Mouse (Mus musculus) embryonic facial prominence, embryonic 12.5 days (tissue): ENCODE results near the gene Ddx31. TPM values are rescaled to one million over a fixed set of nuclear protein-coding genes. Genes with fewer than 3 reads are reported as not detected.
A peak's percentile ranks its signal among the peaks of the same experiment; 100 is the strongest.

Source experiments
- ATAC-seq: fragments of 200-750 bp; cut with Nextera tagmentation; 2 replicates; pipeline ENCODE4 v1.8.0; 2017; ENCODE audit not compliant: insufficient number of reproducible peaks, insufficient read depth, low FRiP score, low TSS enrichment
- H3K27ac ChIP-seq: fragments of 300-500 bp; sonication (generic); 2 replicates; pipeline ENCODE4 v1.5.1; 2016; ENCODE audit warnings: mild to moderate bottlenecking
- H3K27me3 ChIP-seq: fragments of 300-500 bp; sonication (generic); 2 replicates; pipeline ENCODE4 v1.6.1; 2016; ENCODE audit warnings: mild to moderate bottlenecking, moderate library complexity
- H3K36me3 ChIP-seq: fragments of 300-500 bp; sonication (generic); 2 replicates; pipeline ENCODE4 v1.6.1; 2016; ENCODE audit warnings: mild to moderate bottlenecking
- H3K4me1 ChIP-seq: fragments of 300-500 bp; sonication (generic); 2 replicates; pipeline ENCODE4 v1.6.1; 2016
- H3K4me2 ChIP-seq: fragments of 300-500 bp; sonication (generic); replicated peaks from 2 replicates; pipeline ENCODE4 v1.6.1; 2016; ENCODE audit warnings: mild to moderate bottlenecking, moderate library complexity
- H3K4me3 ChIP-seq: fragments of 300-500 bp; sonication (generic); 2 replicates; pipeline ENCODE4 v1.5.1; 2016; ENCODE audit warnings: mild to moderate bottlenecking
- H3K9ac ChIP-seq: fragments of 300-500 bp; sonication (generic); 2 replicates; pipeline ENCODE4 v1.6.1; 2016; ENCODE audit warnings: mild to moderate bottlenecking, moderate library complexity
- H3K9me3 ChIP-seq: fragments of 300-500 bp; sonication (generic); 2 replicates; pipeline ENCODE4 v1.6.1; 2016; ENCODE audit warnings: mild to moderate bottlenecking, moderate library complexity
- WGBS: fragments of 180-500 bp; shearing (Covaris S2); methylation state at CpG from one replicate; pipeline ENCODE4 v1.1.7; 2016; 5-methylcytosine and 5-hydroxymethylcytosine counted together
- polyA plus RNA-seq: library from polyadenylated mRNA; unstranded; fragments of >200 nt; fragmentation: Nextera tagmentation; extraction: Ambion mirVana; gene quantifications from 2 replicates; pipeline ENCODE4 v1.2.1, GENCODE M21; 2016

Ddx31 gene
- 17.9 and 21.3 TPM in 2 replicates for polyA plus RNA-seq

DNA sequence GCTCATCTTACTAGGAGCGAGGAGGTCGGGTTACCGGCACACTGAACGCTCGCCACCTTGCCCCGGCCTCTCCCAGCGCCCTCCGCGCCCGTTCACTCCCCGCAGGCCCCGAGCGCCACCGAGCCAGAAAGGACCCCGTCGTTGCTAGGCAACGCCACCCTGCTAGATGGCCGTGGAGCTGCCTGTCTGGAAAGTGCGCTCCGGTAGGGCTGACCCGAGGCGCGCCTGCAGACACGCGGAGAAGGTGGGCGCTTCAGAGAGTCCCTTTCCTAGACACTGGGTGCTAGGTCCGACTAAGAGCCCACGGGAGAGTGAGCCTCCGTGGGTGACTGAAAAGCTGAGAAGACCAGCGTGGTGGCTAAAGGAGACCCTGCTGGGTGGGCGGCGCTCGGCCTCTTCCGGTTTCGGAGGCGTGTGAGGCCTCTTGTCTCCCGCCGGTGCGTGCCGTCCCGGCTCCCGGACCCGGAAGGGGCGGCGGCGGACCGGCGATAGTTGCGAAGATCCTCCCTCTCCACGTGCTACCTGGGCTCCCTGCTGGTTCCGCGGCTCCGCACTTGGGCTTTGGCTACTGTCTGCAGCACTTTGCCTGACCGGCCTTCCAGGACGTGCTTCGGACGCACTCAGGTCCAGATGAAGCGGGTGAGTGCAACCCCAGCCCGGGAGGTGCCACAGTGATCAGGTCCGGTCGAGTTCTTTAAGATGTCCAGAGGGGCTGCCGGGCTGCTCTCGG, at the start of gene Ddx31, which contains the start of gene Gtf3c4:
Gene Ddx31 (plus strand): TSS at position 185 of the 730 bp plus-strand sequence.
Gene Gtf3c4 (minus strand): TSS at position 139 of the 730 bp plus-strand sequence.
- H3K9ac ChIP-seq: peak within 1 kb of the TSS; percentile 96
- peak within 1 kb of the TSS; percentile 94 for H3K4me2 ChIP-seq
- H3K27me3 ChIP-seq: no peaks in the 10 kb centered on the region
- H3K4me1 ChIP-seq: peaks cover 29% of the 10 kb centered on the region
- H3K9me3 ChIP-seq: no peaks in the 10 kb centered on the region
- WGBS: under 1% methylated on average over 63 of the region's 63 CpGs
- peak; percentile 96 for ATAC-seq
- peak within 1 kb of the TSS; percentile 90 for H3K27ac ChIP-seq
- peak within 1 kb of the TSS; percentile 99 for H3K4me3 ChIP-seq
- peaks cover 5% of the 10 kb centered on the region for H3K36me3 ChIP-seq

DNA sequence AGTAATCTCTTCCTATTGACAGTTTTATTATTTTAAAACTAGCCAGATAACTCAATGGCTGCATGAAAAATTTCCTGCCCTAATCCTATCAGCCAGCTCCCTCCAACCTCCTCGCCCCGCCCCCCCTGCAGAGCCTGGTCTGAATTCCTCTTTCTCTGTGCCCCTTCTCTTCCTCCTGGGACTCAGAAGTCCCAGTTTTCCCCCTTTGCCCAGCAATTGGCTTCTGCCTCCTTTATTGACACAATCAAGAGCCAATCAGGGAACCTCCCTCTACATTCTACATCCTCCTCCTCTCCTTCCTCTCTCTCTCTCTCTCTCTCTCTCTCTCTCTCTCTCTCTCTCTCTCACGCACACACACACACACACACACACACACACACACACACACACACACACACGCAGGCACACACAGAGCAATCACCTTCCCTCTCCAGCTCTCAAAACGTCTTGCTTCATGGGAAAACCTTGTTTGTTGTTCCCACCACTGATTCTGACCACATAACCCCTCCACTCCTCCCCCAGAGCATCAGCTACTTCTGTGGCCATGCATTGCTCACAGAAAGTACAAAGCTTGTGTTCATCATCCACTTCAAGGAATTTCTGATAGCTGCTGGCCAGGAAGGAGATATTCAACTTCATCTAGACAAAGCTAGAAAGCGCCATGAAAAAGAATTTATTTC, 47.1 kb upstream of the Ddx31 start:
- 0 out of 2 replicates have a peak overlapping the region, but pooled peaks have one; percentile 12 for H3K4me3 ChIP-seq

DNA sequence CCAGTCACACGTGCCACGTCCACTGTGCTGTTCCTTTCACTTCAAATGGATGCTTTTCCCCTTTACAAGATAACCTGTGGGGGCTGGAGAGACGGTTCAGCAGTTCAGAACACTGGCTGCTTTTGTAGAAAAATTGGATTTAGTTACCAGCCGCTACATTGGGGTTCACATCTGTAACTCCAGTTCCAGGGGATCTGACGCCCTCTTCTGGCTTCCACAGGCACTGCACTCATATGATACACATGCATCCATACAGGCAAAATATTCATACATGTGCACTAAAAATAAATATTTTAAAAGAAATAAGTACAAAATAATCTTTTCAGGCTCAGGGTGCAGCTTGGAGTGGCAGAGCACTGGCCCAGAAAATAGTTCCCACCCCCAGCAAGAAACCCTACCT, 45.6 kb upstream of the Ddx31 start:
- Histone ChIP-seq H3K27me3 (0 out of 2 replicates have a peak, but pooled peaks cover 13% of the 10 kb centered on the region), H3K27ac (no peak overlapping the region), H3K36me3 (no peaks in the 10 kb centered on the region), H3K4me3 (no peak overlapping the region), H3K9ac (no peak overlapping the region), H3K4me2 (no peak overlapping the region), H3K4me1 (peaks cover 22% of the 10 kb centered on the region), H3K9me3 (no peaks in the 10 kb centered on the region)
- WGBS: 77% methylated on average over 5 of the region's 5 CpGs
- no peak for ATAC-seq

More for the DNA sequence above, 47.1 kb upstream of the Ddx31 start:
- 22% methylated on average over 6 of the region's 6 CpGs for WGBS
- H3K4me2 ChIP-seq: peak overlapping the region; percentile 38
- peak; percentile 66; the same call in 1 of the 2 replicates for ATAC-seq
- H3K27ac ChIP-seq: no peak overlapping the region
- H3K36me3 ChIP-seq: no peaks in the 10 kb centered on the region
- 0 out of 2 replicates have a peak, but pooled peaks cover 13% of the 10 kb centered on the region for H3K27me3 ChIP-seq
- H3K9ac ChIP-seq: no peak overlapping the region
- peaks cover 22% of the 10 kb centered on the region for H3K4me1 ChIP-seq
- H3K9me3 ChIP-seq: no peaks in the 10 kb centered on the region

DNA sequence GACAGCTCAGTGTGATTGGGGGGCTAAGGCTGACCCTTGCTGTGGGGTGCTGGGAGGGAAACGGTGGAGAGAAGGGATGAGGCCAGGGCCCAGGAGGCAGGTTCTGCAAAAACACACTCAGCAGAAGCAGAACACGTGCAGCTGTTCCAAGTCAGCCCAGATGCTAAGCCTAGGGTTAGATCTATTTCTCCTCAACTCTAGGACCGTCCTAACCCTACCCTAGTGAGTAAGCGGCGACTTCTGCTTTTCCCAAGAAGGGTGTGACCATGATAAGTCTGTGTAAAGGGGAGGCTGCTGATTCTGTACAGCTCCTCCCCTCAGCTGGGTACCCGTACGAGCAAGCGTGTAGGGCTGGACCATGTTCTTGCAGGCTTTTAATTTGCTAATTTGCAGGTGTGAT, 43.9 kb upstream of the Ddx31 start:
- Histone ChIP-seq H3K4me2 (no peak overlapping the region), H3K27me3 (peaks cover 17% of the 10 kb centered on the region; the same call in 1 of the 2 replicates), H3K9ac (no peak overlapping the region), H3K9me3 (no peaks in the 10 kb centered on the region), H3K36me3 (no peaks in the 10 kb centered on the region), H3K4me1 (peaks cover 22% of the 10 kb centered on the region), H3K27ac (no peak overlapping the region), H3K4me3 (no peak overlapping the region)
- ATAC-seq: no peak
- WGBS: 74% methylated on average over 8 of the region's 8 CpGs

DNA sequence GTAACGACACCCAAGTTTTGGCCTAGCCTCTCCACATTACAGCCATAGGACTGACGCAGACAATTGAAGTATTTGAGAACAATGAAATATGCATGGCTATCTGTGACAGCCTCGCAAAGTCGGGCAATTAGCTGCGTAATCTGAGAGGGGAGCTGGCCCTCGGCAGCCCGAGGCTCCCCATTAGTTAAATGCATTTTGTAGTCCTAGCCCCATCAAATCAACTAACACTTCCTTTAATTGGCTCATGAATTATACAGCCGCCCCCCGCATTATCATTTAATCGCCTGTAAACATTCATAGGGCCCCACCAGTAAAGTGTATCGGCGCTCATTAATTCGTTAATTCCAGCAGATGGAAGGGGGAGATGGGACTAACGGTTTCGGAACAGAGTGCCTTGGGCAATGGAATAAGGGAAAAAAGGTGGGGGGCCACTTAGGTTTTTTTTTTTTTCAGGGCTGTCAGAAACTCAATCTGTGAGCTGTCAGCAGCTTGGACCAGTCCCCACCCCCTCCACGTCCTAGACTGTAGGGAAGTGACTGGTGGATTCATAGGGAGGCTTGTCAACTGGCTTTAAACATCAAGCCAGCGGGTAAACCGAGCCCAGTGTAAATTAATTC, 42.6 kb upstream of the Ddx31 start:
- 41% methylated on average over 18 of the region's 18 CpGs for WGBS
- Histone ChIP-seq H3K9ac (no peak overlapping the region), H3K4me1 (peaks cover 19% of the 10 kb centered on the region), H3K36me3 (no peaks in the 10 kb centered on the region), H3K9me3 (no peaks in the 10 kb centered on the region), H3K27ac (no peak overlapping the region), H3K27me3 (peaks cover 17% of the 10 kb centered on the region; the same call in 1 of the 2 replicates), H3K4me3 (no peak overlapping the region), H3K4me2 (no peak overlapping the region)
- no peak for ATAC-seq

DNA sequence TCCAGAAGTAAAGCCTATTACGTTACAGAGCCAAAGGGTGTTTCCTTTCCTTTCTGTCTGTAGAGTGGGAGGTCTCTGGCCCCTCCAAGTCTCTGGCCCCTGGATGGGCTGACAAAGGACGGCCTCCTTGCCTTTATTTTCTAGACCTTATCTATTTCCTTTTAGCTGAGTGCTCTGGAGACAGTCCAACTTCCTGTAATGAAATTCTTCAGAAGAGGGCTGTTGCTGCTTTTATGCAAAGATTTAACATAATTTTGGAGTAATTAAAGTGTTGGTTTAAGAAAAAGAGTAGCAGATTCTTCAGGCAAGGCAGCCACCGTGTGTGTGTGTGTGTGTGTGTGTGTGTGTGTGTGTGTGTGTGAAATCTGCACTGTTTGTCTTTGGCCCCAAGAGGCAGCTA, 41.8 kb upstream of the Ddx31 start:
- H3K9me3 ChIP-seq: no peaks in the 10 kb centered on the region
- no peak overlapping the region for H3K4me3 ChIP-seq
- 0 out of 2 replicates have a peak overlapping the region, but pooled peaks have one; percentile 23 for H3K27ac ChIP-seq
- H3K9ac ChIP-seq: no peak overlapping the region
- ATAC-seq: no peak
- H3K4me2 ChIP-seq: no peak overlapping the region
- 37% methylated on average over 3 of the region's 3 CpGs for WGBS
- peaks cover 16% of the 10 kb centered on the region for H3K4me1 ChIP-seq
- H3K27me3 ChIP-seq: peaks cover 17% of the 10 kb centered on the region; the same call in 1 of the 2 replicates
- no peaks in the 10 kb centered on the region for H3K36me3 ChIP-seq

DNA sequence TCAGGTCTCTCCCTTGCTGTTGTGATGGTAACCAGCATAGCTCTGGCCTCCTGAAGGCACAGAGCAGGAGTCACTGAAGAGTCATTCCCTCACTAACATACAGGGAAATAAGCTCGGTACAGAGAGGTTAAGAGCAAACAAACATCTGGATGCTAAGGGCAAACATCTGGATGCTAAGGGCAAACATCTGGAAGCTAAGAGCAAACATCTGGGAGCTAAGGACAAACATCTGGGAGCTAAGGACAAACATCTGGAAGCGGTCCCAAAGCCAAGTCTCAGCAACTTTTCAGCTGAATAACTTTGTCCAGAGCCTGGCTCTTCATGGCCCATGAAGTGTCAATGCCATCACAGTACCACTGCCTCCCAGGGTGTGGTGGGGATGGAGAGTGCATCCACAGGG, 40.6 kb upstream of the Ddx31 start:
- no peaks in the 10 kb centered on the region for H3K9me3 ChIP-seq
- H3K27me3 ChIP-seq: peaks cover 17% of the 10 kb centered on the region; the same call in 1 of the 2 replicates
- H3K4me2 ChIP-seq: no peak overlapping the region
- no peak overlapping the region for H3K9ac ChIP-seq
- H3K4me3 ChIP-seq: no peak overlapping the region
- H3K27ac ChIP-seq: no peak overlapping the region
- no peaks in the 10 kb centered on the region for H3K36me3 ChIP-seq
- H3K4me1 ChIP-seq: peaks cover 16% of the 10 kb centered on the region
- ATAC-seq: no peak
- WGBS: 47% methylated on average over 2 of the region's 2 CpGs

DNA sequence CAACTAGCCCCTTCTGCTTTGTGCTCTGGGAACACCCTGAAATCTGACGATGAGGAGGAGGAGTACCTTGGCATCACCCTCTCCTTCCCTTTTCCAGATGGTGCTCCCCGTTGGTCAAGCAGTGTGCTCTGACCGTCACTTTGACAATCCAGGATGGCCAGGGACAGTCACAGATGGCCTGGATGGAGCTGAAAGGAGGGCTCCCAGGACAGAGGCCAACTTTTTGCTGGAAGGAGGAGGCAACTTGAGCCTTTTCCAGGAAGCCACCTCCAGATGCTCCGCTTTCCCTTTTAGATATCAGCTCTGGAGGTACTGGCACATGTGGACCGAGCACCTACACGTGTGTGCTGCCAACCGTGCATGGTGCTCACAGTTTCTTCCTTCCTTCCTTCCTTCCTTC, 36.8 kb upstream of the Ddx31 start:
- no peak overlapping the region for H3K27ac ChIP-seq
- peaks cover 4% of the 10 kb centered on the region; the same call in 1 of the 2 replicates for H3K27me3 ChIP-seq
- no peaks in the 10 kb centered on the region for H3K9me3 ChIP-seq
- no peaks in the 10 kb centered on the region for H3K4me1 ChIP-seq
- no peak overlapping the region for H3K9ac ChIP-seq
- ATAC-seq: no peak
- 91% methylated on average over 7 of the region's 7 CpGs for WGBS
- no peak overlapping the region for H3K4me2 ChIP-seq
- H3K36me3 ChIP-seq: no peaks in the 10 kb centered on the region
- no peak overlapping the region for H3K4me3 ChIP-seq

DNA sequence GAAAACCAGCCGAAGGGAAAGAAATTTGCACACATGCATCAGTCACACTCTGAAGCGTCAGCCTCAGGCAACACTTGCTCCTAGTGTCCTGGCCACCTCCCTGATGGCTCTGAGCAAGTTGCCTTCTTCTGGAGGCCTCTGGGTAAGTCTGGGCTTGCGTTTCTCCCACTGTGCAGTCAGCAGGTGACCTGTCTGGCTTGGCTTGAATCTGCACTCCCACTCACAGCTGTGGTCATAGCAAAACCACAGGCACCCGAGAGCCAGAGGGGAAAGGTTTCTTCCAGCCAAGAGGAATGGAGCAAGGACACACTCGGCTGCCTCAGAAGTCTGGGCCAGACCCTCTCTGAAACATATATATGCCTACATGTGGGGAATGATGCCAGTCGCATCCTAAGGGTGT, 31.4 kb upstream of the Ddx31 start:
- no peaks in the 10 kb centered on the region for H3K36me3 ChIP-seq
- H3K4me3 ChIP-seq: no peak overlapping the region
- no peak overlapping the region for H3K9ac ChIP-seq
- H3K27ac ChIP-seq: no peak overlapping the region
- no peaks in the 10 kb centered on the region for H3K9me3 ChIP-seq
- H3K4me2 ChIP-seq: no peak overlapping the region
- ATAC-seq: no peak
- no peaks in the 10 kb centered on the region for H3K4me1 ChIP-seq
- WGBS: 71% methylated on average over 6 of the region's 6 CpGs
- no peaks in the 10 kb centered on the region for H3K27me3 ChIP-seq

DNA sequence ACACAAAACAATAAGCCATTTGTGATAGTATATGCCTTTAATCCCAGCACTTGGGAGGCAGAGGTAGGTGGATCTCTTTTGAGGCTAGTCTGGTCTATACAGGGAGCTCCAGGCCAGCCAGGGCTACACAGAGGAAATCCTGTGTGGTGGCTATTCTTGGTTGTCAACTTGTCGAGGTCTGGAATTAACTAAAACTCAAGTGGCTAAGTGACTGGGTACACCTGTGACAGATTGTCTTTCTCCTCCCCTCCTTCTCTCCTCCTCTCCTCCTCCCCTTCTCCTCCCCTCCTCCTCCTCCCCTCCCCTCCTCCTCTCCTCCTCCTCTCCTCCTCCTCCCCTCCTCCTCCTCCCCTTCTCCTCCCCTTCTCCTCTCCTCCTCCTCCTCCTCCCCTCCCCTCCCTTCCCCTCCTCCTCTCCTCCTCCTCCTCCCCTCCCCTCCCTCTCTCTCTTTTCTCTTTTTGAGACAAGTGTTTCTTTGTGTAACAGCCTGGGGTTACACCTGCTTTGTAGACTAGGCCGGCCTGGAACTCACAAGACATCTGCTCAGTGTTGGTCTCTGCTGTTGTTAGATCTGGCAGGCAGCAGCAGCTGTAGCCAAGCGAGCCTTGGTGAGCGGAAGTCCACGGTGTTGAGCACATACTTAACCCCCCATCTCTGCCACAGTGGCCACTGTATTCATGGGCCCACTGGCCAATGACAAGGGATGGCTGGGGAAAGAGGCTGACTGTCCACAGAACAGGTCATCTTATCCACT, 29.8 kb upstream of the Ddx31 start:
- Histone ChIP-seq H3K4me1 (no peaks in the 10 kb centered on the region), H3K4me3 (no peak overlapping the region), H3K9ac (no peak overlapping the region), H3K9me3 (no peaks in the 10 kb centered on the region), H3K36me3 (no peaks in the 10 kb centered on the region), H3K4me2 (no peak overlapping the region), H3K27ac (no peak overlapping the region), H3K27me3 (no peaks in the 10 kb centered on the region)
- no peak for ATAC-seq
- WGBS: 45% methylated on average over 5 of the region's 5 CpGs

DNA sequence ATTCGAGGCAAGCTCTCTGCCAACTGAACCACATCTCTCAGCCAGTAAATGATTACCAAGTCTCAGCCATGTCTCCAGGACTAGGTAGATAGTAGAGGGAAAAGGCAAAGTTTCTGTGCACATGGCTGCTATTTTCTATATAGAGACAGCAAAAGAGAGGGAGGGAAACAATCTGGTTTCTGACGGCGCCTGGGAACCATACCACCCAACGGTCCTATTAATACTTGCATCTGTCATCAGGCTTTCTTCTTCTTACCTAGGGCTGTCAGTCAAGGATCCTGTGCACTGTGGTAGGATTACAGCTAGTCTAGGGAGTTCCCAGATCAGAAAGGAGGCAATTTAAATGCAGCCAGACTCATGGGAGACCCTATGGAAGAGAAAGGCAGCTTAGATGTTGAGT, 21.3 kb upstream of the Ddx31 start:
- 78% methylated on average over 4 of the region's 4 CpGs for WGBS
- Histone ChIP-seq H3K9me3 (no peaks in the 10 kb centered on the region), H3K4me1 (no peaks in the 10 kb centered on the region), H3K27ac (no peak overlapping the region), H3K27me3 (no peaks in the 10 kb centered on the region), H3K36me3 (peaks cover 15% of the 10 kb centered on the region), H3K9ac (no peak overlapping the region), H3K4me2 (no peak overlapping the region), H3K4me3 (no peak overlapping the region)
- ATAC-seq: no peak
